Mouse (Mus musculus) liver, embryonic 13.5 days (tissue): ENCODE results near the gene Adora2a. TPM values are rescaled to one million over a fixed set of nuclear protein-coding genes. Genes with fewer than 3 reads are reported as not detected.

Experiments
- ATAC-seq: fragments of 200-750 bp; cut with Nextera tagmentation; 2 replicates; pipeline ENCODE4 v1.8.0; 2017; ENCODE audit warnings: low read depth, mild to moderate bottlenecking, moderate number of reproducible peaks, moderate library complexity
- DNase-seq: peaks from one replicate; pipeline ENCODE4 v3.0.0; 2022
- H3K27ac ChIP-seq: fragments of 300-500 bp; sonication (generic); 2 replicates; pipeline ENCODE4 v1.5.1; 2015; ENCODE audit warnings: moderate library complexity, mild to moderate bottlenecking, inconsistent platforms
- H3K27me3 ChIP-seq: fragments of 300-500 bp; sonication (generic); 2 replicates; pipeline ENCODE4 v1.6.1; 2015; ENCODE audit warnings: mild to moderate bottlenecking, inconsistent platforms
- H3K36me3 ChIP-seq: fragments of 300-500 bp; sonication (generic); 2 replicates; pipeline ENCODE4 v1.6.1; 2015; ENCODE audit warnings: mild to moderate bottlenecking, inconsistent platforms
- H3K4me1 ChIP-seq: fragments of 300-500 bp; sonication (generic); replicated peaks from 2 replicates; pipeline ENCODE4 v1.6.1; 2015; ENCODE audit warnings: inconsistent platforms
- H3K4me2 ChIP-seq: fragments of 300-500 bp; sonication (generic); 2 replicates; pipeline ENCODE4 v1.6.1; 2015; ENCODE audit warnings: inconsistent platforms, mild to moderate bottlenecking, moderate library complexity
- H3K4me3 ChIP-seq: fragments of 300-500 bp; sonication (generic); replicated peaks from 2 replicates; pipeline ENCODE4 v1.5.1; 2015; ENCODE audit warnings: mild to moderate bottlenecking, inconsistent platforms
- H3K9ac ChIP-seq: fragments of 300-500 bp; sonication (generic); 2 replicates; pipeline ENCODE4 v1.6.1; 2015; ENCODE audit warnings: mild to moderate bottlenecking, inconsistent platforms
- H3K9me3 ChIP-seq: fragments of 300-500 bp; sonication (generic); replicated peaks from 2 replicates; pipeline ENCODE4 v1.6.1; 2016; ENCODE audit warnings: inconsistent platforms
- WGBS: fragments of 180-500 bp; shearing (Covaris S2); methylation state at CpG from one replicate; pipeline ENCODE4 v1.1.7; 2015; ENCODE audit not compliant: insufficient replicate concordance; 5-methylcytosine and 5-hydroxymethylcytosine counted together
- polyA plus RNA-seq: library from polyadenylated mRNA; unstranded; fragments of >200 nt; fragmentation: Nextera tagmentation; extraction: Ambion mirVana; gene quantifications from 2 replicates; pipeline ENCODE4 v1.2.1, GENCODE M21; 2015

Adora2a gene
- polyA plus RNA-seq, 1 experiment from 2014 or later: 1.7 TPM

GRCm38 (mm10) chr10:75294362-75294761 is 22.3 kb upstream of the Adora2a start:
- no peak overlapping the region for H3K27ac ChIP-seq
- no peak overlapping the region for H3K4me3 ChIP-seq
- H3K9ac ChIP-seq: no peak overlapping the region
- 68% methylated on average over 4 of the region's 4 CpGs for WGBS
- peaks cover 9% of the 10 kb centered on the region for H3K4me1 ChIP-seq
- H3K9me3 ChIP-seq: no peaks in the 10 kb centered on the region
- DNase-seq (no peak), ATAC-seq (no peak)
- H3K27me3 ChIP-seq: no peaks in the 10 kb centered on the region
- no peak overlapping the region for H3K4me2 ChIP-seq
- H3K36me3 ChIP-seq: 0 out of 2 replicates have a peak, but pooled peaks cover 11% of the 10 kb centered on the region

DNA sequence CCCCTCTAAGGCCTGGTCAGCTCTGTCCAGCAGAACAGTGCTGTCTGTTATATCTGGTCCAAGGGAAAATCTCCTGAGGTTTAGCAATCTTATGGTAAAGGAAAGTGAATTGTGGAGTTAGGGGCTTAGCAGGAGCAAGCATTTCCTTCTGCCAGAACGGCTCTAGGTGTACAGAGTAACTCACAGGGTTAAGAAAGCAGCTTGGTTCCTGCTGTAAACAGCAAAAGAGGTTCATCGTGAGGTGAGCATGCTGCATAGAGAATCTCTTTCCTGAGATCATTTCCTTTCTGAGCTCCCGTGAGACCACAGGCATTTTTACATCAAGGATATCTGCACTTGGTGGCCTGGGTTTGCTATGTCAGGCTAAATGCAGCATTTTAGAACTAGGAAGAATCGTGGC is 21.8 kb upstream of the Adora2a start:
- ATAC-seq (no peak), DNase-seq (no peak)
- Histone ChIP-seq H3K36me3 (0 out of 2 replicates have a peak, but pooled peaks cover 11% of the 10 kb centered on the region), H3K9me3 (no peaks in the 10 kb centered on the region), H3K27me3 (no peaks in the 10 kb centered on the region), H3K4me2 (no peak overlapping the region), H3K27ac (no peak overlapping the region), H3K9ac (no peak overlapping the region), H3K4me3 (no peak overlapping the region), H3K4me1 (peaks cover 9% of the 10 kb centered on the region)
- 54% methylated on average over 4 of the region's 4 CpGs for WGBS

- Histone ChIP-seq H3K27me3 (no peaks in the 10 kb centered on the region), H3K9me3 (no peaks in the 10 kb centered on the region), H3K9ac (no peak overlapping the region), H3K4me2 (no peak overlapping the region), H3K27ac (no peak overlapping the region), H3K4me3 (no peak overlapping the region), H3K4me1 (peaks cover 30% of the 10 kb centered on the region), H3K36me3 (peaks cover 17% of the 10 kb centered on the region; the same call in 1 of the 2 replicates)
- no peak for ATAC-seq
- DNase-seq: no peak
- 71% methylated on average over 5 of the region's 5 CpGs for WGBS
Observed at GRCm38 (mm10) chr10:75298608-75299007, 18.1 kb upstream of the Adora2a start.

GRCm38 (mm10) chr10:75299785-75300418 is 16.8 kb upstream of the Adora2a start:
- H3K36me3 ChIP-seq: peaks cover 18% of the 10 kb centered on the region; the same call in 1 of the 2 replicates
- H3K27ac ChIP-seq: no peak overlapping the region
- H3K4me3 ChIP-seq: no peak overlapping the region
- no peaks in the 10 kb centered on the region for H3K9me3 ChIP-seq
- H3K27me3 ChIP-seq: no peaks in the 10 kb centered on the region
- H3K4me2 ChIP-seq: no peak overlapping the region
- ATAC-seq (no peak), DNase-seq (no peak)
- peaks cover 43% of the 10 kb centered on the region for H3K4me1 ChIP-seq
- 60% methylated on average over 5 of the region's 5 CpGs for WGBS
- no peak overlapping the region for H3K9ac ChIP-seq

DNA sequence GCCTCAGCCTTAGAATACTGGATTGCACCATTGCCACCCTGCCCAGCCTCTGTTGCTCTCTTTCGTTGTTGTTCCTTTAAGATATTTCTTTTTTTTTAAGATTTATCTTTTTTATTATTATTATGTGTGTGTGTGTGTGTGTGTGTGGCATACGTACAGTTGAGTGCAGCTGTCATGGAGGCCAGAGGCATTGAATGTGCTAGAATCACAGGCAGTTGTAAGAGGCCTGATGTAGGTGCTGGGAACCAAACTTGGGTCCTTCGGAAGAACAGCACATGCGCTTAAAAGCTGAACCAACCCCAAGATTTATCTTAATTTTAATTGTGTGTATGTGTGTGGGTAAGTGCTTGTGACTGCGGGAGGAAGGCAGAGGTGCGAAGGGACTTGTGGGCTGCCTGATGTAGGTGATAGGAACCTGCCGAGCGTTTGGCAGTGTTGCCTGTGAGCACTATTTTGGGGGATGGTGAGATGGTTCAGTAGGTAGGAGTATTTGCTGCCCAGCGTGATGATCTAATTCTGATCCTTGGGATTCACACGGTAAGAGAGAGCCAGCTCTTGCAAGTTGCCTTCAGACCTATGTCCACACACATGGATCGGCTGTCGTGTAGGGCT is 15.4 kb upstream of the Adora2a start:
- Histone ChIP-seq H3K36me3 (peaks cover 22% of the 10 kb centered on the region; the same call in 1 of the 2 replicates), H3K9ac (no peak overlapping the region), H3K4me2 (no peak overlapping the region), H3K4me3 (no peak overlapping the region), H3K9me3 (no peaks in the 10 kb centered on the region), H3K27ac (peak overlapping the region; percentile 50), H3K27me3 (no peaks in the 10 kb centered on the region), H3K4me1 (peaks cover 52% of the 10 kb centered on the region)
- 43% methylated on average over 12 of the region's 12 CpGs for WGBS
- DNase-seq (no peak), ATAC-seq (no peak)

- Histone ChIP-seq H3K27ac (peak overlapping the region; percentile 50), H3K4me1 (peaks cover 59% of the 10 kb centered on the region)
Observed at GRCm38 (mm10) chr10:75301937-75302336, 14.7 kb upstream of the Adora2a start.

GRCm38 (mm10) chr10:75302536-75302935 is 14.1 kb upstream of the Adora2a start:
- no peak overlapping the region for H3K9ac ChIP-seq

More at GRCm38 (mm10) chr10:75301937-75302336, 14.7 kb upstream of the Adora2a start:
- DNase-seq (no peak), ATAC-seq (peak; percentile 79)
- Histone ChIP-seq H3K9me3 (no peaks in the 10 kb centered on the region), H3K4me3 (no peak overlapping the region), H3K9ac (no peak overlapping the region), H3K36me3 (peaks cover 19% of the 10 kb centered on the region; the same call in 1 of the 2 replicates), H3K4me2 (0 out of 2 replicates have a peak overlapping the region, but pooled peaks have one; percentile 4), H3K27me3 (no peaks in the 10 kb centered on the region)
- 14% methylated on average over 4 of the region's 4 CpGs for WGBS

GRCm38 (mm10) chr10:75303324-75304048 is 13.2 kb upstream of the Adora2a start:
- Histone ChIP-seq H3K27ac (peak overlapping the region; percentile 55), H3K36me3 (peaks cover 33% of the 10 kb centered on the region)

More at GRCm38 (mm10) chr10:75302536-75302935, 14.1 kb upstream of the Adora2a start:
- no peak for ATAC-seq
- 0 out of 2 replicates have a peak overlapping the region, but pooled peaks have one; percentile 4 for H3K4me2 ChIP-seq
- peaks cover 23% of the 10 kb centered on the region for H3K36me3 ChIP-seq
- H3K27ac ChIP-seq: peak overlapping the region; percentile 50; the same call in 1 of the 2 replicates
- H3K9me3 ChIP-seq: no peaks in the 10 kb centered on the region
- no peak overlapping the region for H3K4me3 ChIP-seq
- no peak for DNase-seq
- H3K4me1 ChIP-seq: peaks cover 65% of the 10 kb centered on the region
- WGBS: 51% methylated on average over 4 of the region's 4 CpGs
- H3K27me3 ChIP-seq: no peaks in the 10 kb centered on the region

GRCm38 (mm10) chr10:75304049-75304405 is 12.7 kb upstream of the Adora2a start:
- peaks cover 68% of the 10 kb centered on the region for H3K4me1 ChIP-seq

More at GRCm38 (mm10) chr10:75303324-75304048, 13.2 kb upstream of the Adora2a start:
- H3K9ac ChIP-seq: no peak overlapping the region
- peaks cover 68% of the 10 kb centered on the region for H3K4me1 ChIP-seq
- no peaks in the 10 kb centered on the region for H3K27me3 ChIP-seq
- H3K4me3 ChIP-seq: no peak overlapping the region
- 31% methylated on average over 8 of the region's 8 CpGs for WGBS
- no peak overlapping the region for H3K4me2 ChIP-seq
- ATAC-seq (no peak), DNase-seq (no peak)
- H3K9me3 ChIP-seq: no peaks in the 10 kb centered on the region

GRCm38 (mm10) chr10:75304413-75304812 is 12.3 kb upstream of the Adora2a start:
- peak overlapping the region; percentile 55 for H3K27ac ChIP-seq
- H3K36me3 ChIP-seq: peaks cover 37% of the 10 kb centered on the region
- DNase-seq: no peak
- no peaks in the 10 kb centered on the region for H3K9me3 ChIP-seq
- no peak overlapping the region for H3K4me3 ChIP-seq
- H3K9ac ChIP-seq: no peak overlapping the region
- H3K4me2 ChIP-seq: no peak overlapping the region
- H3K27me3 ChIP-seq: no peaks in the 10 kb centered on the region
- peak; percentile 49; the same call in 1 of the 2 replicates for ATAC-seq
- peaks cover 68% of the 10 kb centered on the region for H3K4me1 ChIP-seq
- WGBS: 16% methylated on average over 6 of the region's 6 CpGs

More at GRCm38 (mm10) chr10:75304049-75304405, 12.7 kb upstream of the Adora2a start:
- Histone ChIP-seq H3K4me3 (no peak overlapping the region), H3K27ac (peak overlapping the region; percentile 55), H3K4me2 (no peak overlapping the region), H3K36me3 (peaks cover 36% of the 10 kb centered on the region), H3K9ac (no peak overlapping the region), H3K9me3 (no peaks in the 10 kb centered on the region), H3K27me3 (no peaks in the 10 kb centered on the region)
- DNase-seq (no peak), ATAC-seq (no peak)
- WGBS: 59% methylated on average over 5 of the region's 5 CpGs

DNA sequence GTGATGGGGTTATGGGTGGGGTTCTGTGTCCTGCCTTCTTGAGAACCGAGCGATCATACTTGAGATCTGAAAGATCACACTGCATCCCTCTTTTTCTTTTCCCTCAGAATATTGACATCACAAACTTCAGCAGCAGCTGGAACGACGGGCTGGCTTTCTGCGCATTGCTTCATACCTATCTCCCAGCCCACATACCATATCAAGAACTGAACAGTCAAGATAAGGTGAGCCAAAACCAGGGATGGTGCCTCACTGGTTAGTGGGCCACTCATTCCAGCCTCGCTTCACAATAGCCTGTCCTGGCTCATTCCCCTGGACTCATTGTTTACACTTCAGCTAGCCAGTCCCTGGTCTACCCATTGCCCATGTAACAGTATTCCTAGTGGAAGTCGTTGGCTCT is 9.5 kb upstream of the Adora2a start:
- 33% methylated on average over 7 of the region's 7 CpGs for WGBS
- Histone ChIP-seq H3K9me3 (no peaks in the 10 kb centered on the region), H3K4me1 (peaks cover 52% of the 10 kb centered on the region), H3K36me3 (peaks cover 49% of the 10 kb centered on the region), H3K27me3 (no peaks in the 10 kb centered on the region), H3K27ac (no peak overlapping the region), H3K4me2 (no peak overlapping the region), H3K9ac (no peak overlapping the region), H3K4me3 (no peak overlapping the region)
- DNase-seq (no peak), ATAC-seq (peak; percentile 61)
